Mouse (Mus musculus) midbrain, embryonic 10.5 days (tissue): ENCODE measurements around the gene Paqr7. TPM values are rescaled to one million over a fixed set of nuclear protein-coding genes. Genes with fewer than 3 reads are reported as not detected.

Experiments
- DNase-seq: peaks from one replicate; pipeline ENCODE4 v3.0.0-alpha.2; 2017; ENCODE audit warnings: low spot score
- H3K27ac ChIP-seq: fragments of 300-500 bp; sonication (generic); replicated peaks from 2 replicates; pipeline ENCODE4 v1.5.1; 2016; ENCODE audit warnings: mild to moderate bottlenecking
- H3K27me3 ChIP-seq: fragments of 300-500 bp; sonication (generic); 2 replicates; pipeline ENCODE4 v1.6.1; 2016; ENCODE audit warnings: low read depth, mild to moderate bottlenecking; ENCODE audit not compliant: poor library complexity, severe bottlenecking
- H3K36me3 ChIP-seq: fragments of 300-500 bp; sonication (generic); 2 replicates; pipeline ENCODE4 v1.6.1; 2016; ENCODE audit warnings: mild to moderate bottlenecking, moderate library complexity
- H3K4me1 ChIP-seq: fragments of 300-500 bp; sonication (generic); 2 replicates; pipeline ENCODE4 v1.6.1; 2016
- H3K4me3 ChIP-seq: fragments of 300-500 bp; sonication (generic); 2 replicates; pipeline ENCODE4 v1.5.1; 2016; ENCODE audit warnings: mild to moderate bottlenecking, moderate library complexity
- H3K9me3 ChIP-seq: fragments of 300-500 bp; sonication (generic); replicated peaks from 2 replicates; pipeline ENCODE4 v1.6.1; 2016; ENCODE audit warnings: mild to moderate bottlenecking
- WGBS: fragments of 180-500 bp; shearing (Covaris S2); methylation state at CpG from one replicate; pipeline ENCODE4 v1.1.7; 2016; 5-methylcytosine and 5-hydroxymethylcytosine counted together
- microRNA-seq: library from miRNA; unstranded; fragments of <30 nt; microRNA quantifications from one replicate; pipeline ENCODE4, GENCODE M21; 2017
- polyA plus RNA-seq: library from polyadenylated mRNA; unstranded; fragments of >200 nt; fragmentation: Nextera tagmentation; extraction: Ambion mirVana; gene quantifications from 2 replicates; pipeline ENCODE4 v1.2.1, GENCODE M21; 2016

Gene Paqr7
- polyA plus RNA-seq, 1 experiment from 2014 or later = 3.6 TPM

DNA sequence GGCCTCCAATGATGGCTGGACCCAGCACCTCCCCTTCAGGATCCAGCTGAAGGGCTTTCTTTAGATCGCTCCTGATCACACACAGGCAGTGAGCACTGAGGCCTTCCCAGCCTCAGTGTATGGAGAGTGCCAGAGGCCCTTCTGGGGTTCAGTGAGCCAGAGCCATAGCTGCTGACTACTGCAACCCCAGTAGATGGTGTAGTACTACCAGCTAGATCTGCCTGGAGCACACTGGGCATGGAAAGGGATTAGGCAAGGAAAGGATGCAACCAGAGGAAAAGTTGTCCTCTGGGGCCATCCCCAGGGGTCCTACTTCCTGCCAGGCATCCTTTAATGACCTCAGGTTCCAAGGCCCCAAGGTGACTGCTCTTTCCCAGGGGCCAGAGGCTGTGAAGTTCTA is 57.1 kb downstream of the Paqr7 start:
- Histone ChIP-seq H3K27ac (no peak overlapping the region), H3K27me3 (no peaks in the 10 kb centered on the region), H3K9me3 (peaks cover 11% of the 10 kb centered on the region), H3K36me3 (peaks cover 23% of the 10 kb centered on the region), H3K4me1 (peaks cover 37% of the 10 kb centered on the region), H3K4me3 (no peak overlapping the region)
- DNase-seq = no peak
- 69% methylated on average over 1 of the region's 1 CpGs for WGBS

GRCm38 (mm10) chr4:134555956-134556580 is 59.6 kb downstream of the Paqr7 start:
- no peak overlapping the region for H3K4me3 ChIP-seq
- no peaks in the 10 kb centered on the region for H3K36me3 ChIP-seq
- H3K4me1 ChIP-seq = peaks cover 33% of the 10 kb centered on the region
- 64% methylated on average over 8 of the region's 8 CpGs for WGBS
- no peak overlapping the region for H3K27ac ChIP-seq
- DNase-seq = no peak
- no peaks in the 10 kb centered on the region for H3K9me3 ChIP-seq
- H3K27me3 ChIP-seq = no peaks in the 10 kb centered on the region

DNA sequence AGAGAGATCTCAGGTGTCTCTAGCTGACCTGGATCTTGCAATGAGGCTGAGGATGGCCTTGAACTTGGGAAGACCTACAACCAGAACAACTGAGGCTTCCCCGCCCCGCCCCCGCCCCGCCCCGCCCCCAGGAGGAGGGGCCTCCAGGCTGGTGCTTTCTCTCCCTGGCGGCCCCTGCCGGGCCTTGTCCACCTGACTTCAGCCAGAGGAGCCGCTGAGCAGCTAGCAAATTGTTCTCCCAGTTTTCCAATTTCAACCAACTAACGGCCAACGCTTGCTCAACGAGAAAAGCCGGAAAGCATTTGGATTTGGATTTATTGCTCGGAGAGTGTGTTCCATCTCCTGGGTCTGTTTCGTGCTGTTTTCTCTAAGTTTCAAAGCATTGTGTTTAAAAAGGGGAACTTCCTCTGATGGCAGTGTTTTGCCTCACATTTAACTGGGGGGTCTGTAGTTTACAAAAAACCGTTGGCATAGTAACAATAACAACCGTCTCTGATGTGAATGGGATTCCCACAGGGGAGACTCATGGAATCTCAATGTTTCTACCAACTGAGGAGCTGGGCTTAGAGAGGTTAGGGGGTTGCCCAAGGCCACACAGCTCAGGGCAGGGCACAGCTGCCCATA is 61.2 kb downstream of the Paqr7 start:
- H3K27ac ChIP-seq = peak overlapping the region; percentile 73
- 20% methylated on average over 12 of the region's 16 CpGs for WGBS
- H3K27me3 ChIP-seq = no peaks in the 10 kb centered on the region
- peaks cover 22% of the 10 kb centered on the region for H3K4me1 ChIP-seq
- H3K4me3 ChIP-seq = no peak overlapping the region
- H3K9me3 ChIP-seq = no peaks in the 10 kb centered on the region
- peak; percentile 44 for DNase-seq
- no peaks in the 10 kb centered on the region for H3K36me3 ChIP-seq

DNA sequence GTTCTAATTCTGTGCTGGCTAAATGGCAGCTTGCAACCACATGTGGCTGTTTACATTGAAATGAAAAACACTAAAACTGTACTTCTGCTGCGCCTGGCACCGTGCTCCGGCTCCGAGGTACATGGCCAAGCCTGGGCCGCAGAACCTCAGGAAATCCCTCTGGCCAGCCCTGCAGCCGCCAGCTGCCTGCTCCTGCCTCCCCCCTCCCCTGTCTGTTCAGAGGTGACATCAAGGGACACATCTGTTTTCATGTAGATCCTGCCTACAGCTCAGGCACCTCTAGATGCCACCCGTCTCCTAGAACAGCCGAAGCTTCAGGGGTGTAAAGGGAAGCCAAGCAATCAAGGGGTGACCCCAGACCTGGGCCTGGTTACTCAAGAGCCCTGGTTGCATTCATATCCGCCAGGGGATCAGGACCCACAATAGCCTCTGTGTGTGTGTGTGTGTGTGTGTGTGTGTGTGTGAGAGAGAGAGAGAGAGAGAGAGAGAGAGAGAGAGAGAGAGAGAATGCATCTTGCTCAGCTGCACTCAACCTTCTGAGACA is 62.1 kb downstream of the Paqr7 start:
- H3K4me3 ChIP-seq = no peak overlapping the region
- peak overlapping the region; percentile 14; the same call in 1 of the 2 replicates for H3K27ac ChIP-seq
- no peaks in the 10 kb centered on the region for H3K27me3 ChIP-seq
- WGBS = 64% methylated on average over 9 of the region's 9 CpGs
- H3K9me3 ChIP-seq = no peaks in the 10 kb centered on the region
- H3K36me3 ChIP-seq = no peaks in the 10 kb centered on the region; the same call in 1 of the 2 replicates
- DNase-seq = no peak
- peaks cover 22% of the 10 kb centered on the region for H3K4me1 ChIP-seq

DNA sequence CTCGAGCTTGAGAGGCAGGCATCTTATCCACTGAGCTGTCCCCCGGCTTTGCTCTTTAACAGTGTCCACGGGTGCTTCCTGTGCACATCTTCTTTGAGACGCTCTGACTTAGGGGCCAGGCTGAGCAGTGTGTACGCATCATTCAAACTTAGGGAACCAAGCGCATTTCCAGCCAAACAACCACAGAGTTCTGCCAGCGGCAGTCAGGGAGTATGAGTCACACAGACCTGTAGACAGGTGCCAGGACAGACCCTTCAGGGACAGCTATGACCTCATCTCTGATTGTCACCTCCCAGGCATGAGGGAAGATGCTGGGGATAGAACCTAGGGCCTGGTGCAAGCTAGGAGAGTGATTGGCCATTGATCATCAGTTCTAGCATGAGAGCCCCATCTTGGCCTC is 62.7 kb downstream of the Paqr7 start:
- Histone ChIP-seq H3K4me3 (no peak overlapping the region), H3K27me3 (no peaks in the 10 kb centered on the region), H3K27ac (no peak overlapping the region), H3K4me1 (peaks cover 22% of the 10 kb centered on the region), H3K9me3 (no peaks in the 10 kb centered on the region), H3K36me3 (peaks cover 5% of the 10 kb centered on the region)
- no peak for DNase-seq
- 88% methylated on average over 7 of the region's 7 CpGs for WGBS

Small RNA genes within 50 kb of the gene (microRNA-seq; reads per million reads assigned to microRNA genes)
- 2.4 reads per million for gene Gm23634

Other genes with a start within 250 kb of the Paqr7 start
- 0.20 TPM in 1 of 2 replicates, not detected in the other for gene Gm30191, start 249.8 kb upstream of the Paqr7 start, polyA plus RNA-seq
- gene Grrp1, start 242.6 kb upstream of the Paqr7 start, polyA plus RNA-seq = 5.7 and 9.5 TPM in 2 replicates
- gene Pdik1l, start 208.8 kb upstream of the Paqr7 start, polyA plus RNA-seq = 21.6 and 23.8 TPM in 2 replicates
- gene Trim63, start 181.6 kb upstream of the Paqr7 start, polyA plus RNA-seq = 0.36 and 0.87 TPM in 2 replicates
- gene Slc30a2, start 153.5 kb upstream of the Paqr7 start, polyA plus RNA-seq = 0.10 TPM in 1 of 2 replicates, not detected in the other
- gene Extl1, start 112.8 kb upstream of the Paqr7 start, polyA plus RNA-seq = 0.23 and 0.39 TPM in 2 replicates
- 7.2 and 8.9 TPM in 2 replicates for gene Pafah2, start 100.4 kb upstream of the Paqr7 start, polyA plus RNA-seq
- 2,607 and 3,209 TPM in 2 replicates for gene Stmn1, start 28.4 kb upstream of the Paqr7 start, polyA plus RNA-seq
- gene Aunip, start 14.3 kb downstream of the Paqr7 start, polyA plus RNA-seq = 25.5 and 28.6 TPM in 2 replicates
- 120 and 127 TPM in 2 replicates for gene Mtfr1l, start 38.7 kb downstream of the Paqr7 start, polyA plus RNA-seq
- 8.4 and 8.6 TPM in 2 replicates for gene Selenon, start 55.5 kb downstream of the Paqr7 start, polyA plus RNA-seq
- 2.8 and 3.1 TPM in 2 replicates for gene Man1c1, start 207.6 kb downstream of the Paqr7 start, polyA plus RNA-seq